24 mouse cellular contexts compared by ENCODE assay signal in the genomic region with DNA sequence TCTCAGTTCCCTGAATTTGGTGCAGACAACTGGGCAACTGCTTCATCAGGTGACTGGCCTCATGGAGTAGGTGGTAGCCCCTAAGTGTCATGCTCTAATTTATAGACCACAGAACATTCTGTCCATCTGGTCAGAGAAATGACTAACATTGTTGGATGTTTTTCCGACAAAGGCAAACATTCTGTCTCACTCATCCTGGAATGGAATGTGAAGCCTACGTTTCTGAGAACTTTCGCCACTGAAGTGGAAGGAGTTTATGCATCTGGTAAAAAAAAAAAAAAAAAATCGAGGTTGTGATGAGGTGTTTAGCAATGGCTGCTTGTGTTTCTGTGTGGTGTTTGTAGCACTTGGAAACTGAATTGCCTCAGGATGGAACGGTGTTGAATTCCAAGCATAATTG.
A peak's percentile ranks its signal among the peaks of the same experiment; 100 is the strongest.
DNase-seq lines count a peak whose midpoint lies in the region; TF ChIP-seq lines count a peak whose summit lies in the region.
"Had no signal": no experiment of that assay in that cellular context is flagged by ENCODE, and none has a peak within 500 bp of the region (broad histone marks: within the 10 kb centered on the region; RNA-seq: fewer than 3 reads in every experiment).

No protein-coding gene starts in this region.

- H3K4me1 ChIP-seq in embryonic fibroblast, embryonic 13.5 days (ENCODE audit: control insufficient read depth, insufficient read depth, low read length) = peaks cover 10% of the 10 kb centered on the region; the same call in 1 of the 2 replicates
- H3K4me1 ChIP-seq: embryonic facial prominence, embryonic 15.5 days had no signal

- DNase-seq in lung, postnatal 25 days (ENCODE audit: low spot score) = peak; percentile 16
- no peak for DNase-seq in lung, adult 18-20 months
- DNase-seq in Muller cell, postnatal 12 days (ENCODE audit: inconsistent ontology term) = peak; percentile 86
- DNase-seq in layer of hippocampus, postnatal 14 days (ENCODE audit: low spot score in 2 of 2) = no peak
- DNase-seq in adrenal gland, postnatal 14 days = no peak
- DNase-seq in liver = no peak
- DNase-seq: adrenal gland, postnatal 10 days; cerebellum, adult 11 months; cerebellum, adult 2 months; cerebellum, adult 9-11 months; cerebellum, postnatal 25 days; forebrain, postnatal 0 days; gastrocnemius, adult 2 months; gastrocnemius, postnatal 14 days; heart, adult 11 months; heart, postnatal 36 days had no signal

- TF ChIP-seq POLR2A in embryonic fibroblast, embryonic 13.5 days (IDR thresholded peaks at IDR 0.05; ENCODE audit: low read depth, low read length) = no peak

- H3K4me3 ChIP-seq in embryonic fibroblast, embryonic 13.5 days (ENCODE audit: insufficient read depth, low read length) = no peak overlapping the region
- H3K4me3 ChIP-seq: embryonic facial prominence, embryonic 12.5 days; embryonic facial prominence, embryonic 15.5 days; erythroblast, embryonic 14.5 days; forebrain, embryonic 10.5 days; forebrain, embryonic 13.5 days; gastrocnemius, adult 2 months; hindbrain, embryonic 10.5 days; hindbrain, embryonic 13.5 days had no signal

- H3K27ac ChIP-seq in embryonic fibroblast, embryonic 13.5 days (ENCODE audit: insufficient read depth, low read length) = peak overlapping the region; percentile 81
- H3K27ac ChIP-seq: embryonic facial prominence, embryonic 12.5 days; embryonic facial prominence, embryonic 15.5 days; forebrain, embryonic 10.5 days; forebrain, embryonic 13.5 days; gastrocnemius, adult 2 months; hindbrain, embryonic 10.5 days; hindbrain, embryonic 13.5 days had no signal

- TF ChIP-seq CTCF in embryonic fibroblast, embryonic 13.5 days (IDR thresholded peaks at IDR 0.05; ENCODE audit: borderline replicate concordance, insufficient read depth, low read length) = no peak

Comparison
In these comparisons a context has a peak if more than half of its experiments do, and no peak if none do; other contexts are left out.
1. DNase-seq: peak in lung, postnatal 25 days (single experiment) and Muller cell, postnatal 12 days (single experiment); none in lung, adult 18-20 months (0 of 2), layer of hippocampus, postnatal 14 days (0 of 2), adrenal gland, postnatal 14 days (single experiment) and liver (single experiment).